Mouse (Mus musculus): Measurements from ENCODE around the gene Tekt3.

Gene Tekt3

DNA sequence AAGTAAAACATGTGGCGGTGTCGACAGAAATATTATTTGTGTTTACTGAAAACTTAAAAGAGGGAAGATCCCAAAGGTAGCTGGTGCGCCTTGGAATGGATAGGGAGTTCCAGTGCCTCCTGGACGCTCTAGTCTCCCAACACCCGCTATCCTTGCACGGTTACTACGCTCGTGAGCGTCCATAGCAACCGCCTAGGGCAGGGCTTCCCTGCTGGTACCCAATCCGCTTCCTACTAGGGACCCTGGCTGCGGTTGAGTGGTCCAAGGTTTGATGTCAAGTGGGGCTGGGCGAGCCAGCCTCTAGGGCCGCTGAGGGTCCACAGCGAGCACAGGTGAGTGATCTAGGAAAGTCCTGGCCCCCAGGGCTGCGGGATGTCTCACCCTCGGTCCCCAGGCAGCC, at the start of gene Tekt3:
TSS of gene Tekt3 (plus strand) at position 209 of the 400 bp plus-strand sequence.
- in situ Hi-C loops (cut with MboI, MseI): no loop called here

DNA sequence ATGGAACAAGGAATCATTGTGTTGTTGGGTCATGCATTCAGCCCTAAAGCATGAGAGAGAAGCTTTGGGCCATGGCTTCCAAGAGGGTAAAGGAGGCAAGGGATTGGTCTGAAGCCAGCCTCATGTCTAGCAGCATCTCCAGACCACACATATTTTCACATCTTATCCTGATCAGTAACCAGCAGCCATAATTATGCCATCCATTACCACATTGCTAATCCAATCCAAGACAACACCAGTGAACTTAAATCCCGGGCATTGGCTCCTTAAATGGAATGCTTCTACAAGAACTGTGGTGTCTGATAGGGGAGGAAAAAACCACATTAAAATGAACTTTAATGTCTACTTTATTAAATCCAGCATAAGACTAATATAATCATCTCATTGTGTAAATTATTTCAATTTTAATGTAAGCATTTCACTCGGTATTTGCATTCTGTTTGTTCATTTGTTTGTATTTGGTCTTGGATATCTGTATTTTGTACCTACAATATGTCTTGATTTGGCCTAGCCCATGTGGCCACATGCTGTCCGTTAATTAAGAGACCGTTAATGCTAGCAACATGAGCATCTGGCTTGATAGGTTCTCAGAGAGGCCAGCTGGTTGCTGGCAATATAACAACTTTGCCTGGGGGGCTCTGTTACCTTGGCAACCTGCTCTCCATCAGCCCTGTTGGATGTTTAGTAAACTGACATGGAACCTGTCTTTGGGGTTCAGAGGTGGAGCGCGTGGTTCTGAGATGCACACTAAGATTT, 43.9 kb upstream of the Tekt3 start:
- in situ Hi-C loops (cut with MboI, MseI): no loop called here

DNA sequence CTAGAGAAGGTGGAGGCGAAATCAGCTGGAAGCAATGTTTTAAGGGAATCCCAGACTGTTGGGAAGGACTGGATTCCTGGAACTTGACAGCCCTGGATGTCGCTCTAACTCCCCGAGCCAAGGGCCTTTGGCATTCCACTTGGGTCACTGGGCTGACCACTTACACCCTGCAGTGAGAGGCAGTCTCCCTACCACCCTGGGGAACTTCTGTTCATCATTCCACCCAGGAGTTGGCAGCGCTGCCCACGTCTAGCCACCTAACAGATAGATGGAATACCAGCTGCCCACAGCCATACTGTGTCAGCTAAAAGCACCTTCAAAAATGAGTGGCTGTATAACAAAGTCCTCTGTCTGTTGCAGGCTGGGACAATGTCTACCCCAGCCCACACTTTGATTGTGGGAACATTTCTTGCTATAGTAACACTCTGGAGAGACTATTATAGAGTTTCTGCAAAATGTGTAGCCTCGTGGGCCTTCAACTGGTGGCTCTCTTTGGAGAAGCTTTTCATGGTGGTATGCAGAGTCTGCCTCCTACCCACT, 43.3 kb upstream of the Tekt3 start:
- in situ Hi-C loops (cut with MboI, MseI): no loop called here

DNA sequence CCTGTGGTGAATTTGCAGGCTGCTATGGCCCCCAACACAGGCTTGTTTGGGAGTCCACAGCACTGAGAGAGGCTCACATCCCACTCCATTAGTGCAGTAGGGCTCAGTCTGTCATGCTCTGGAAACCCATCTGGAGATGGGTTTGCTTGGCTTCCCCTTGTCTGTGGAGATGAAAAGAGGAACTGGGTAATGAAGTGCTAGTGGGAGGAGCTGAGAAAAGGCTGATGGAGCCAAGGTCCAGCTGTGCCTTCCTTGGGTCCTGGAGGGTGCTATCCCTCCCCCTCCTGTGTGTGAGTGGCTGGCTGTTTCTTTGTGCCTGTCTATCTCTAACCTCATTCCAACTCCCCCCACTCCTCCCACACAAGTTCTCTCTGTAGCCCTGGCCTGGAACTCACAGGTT, 40.8 kb upstream of the Tekt3 start:
- in situ Hi-C loops (cut with MboI, MseI): no loop called here

DNA sequence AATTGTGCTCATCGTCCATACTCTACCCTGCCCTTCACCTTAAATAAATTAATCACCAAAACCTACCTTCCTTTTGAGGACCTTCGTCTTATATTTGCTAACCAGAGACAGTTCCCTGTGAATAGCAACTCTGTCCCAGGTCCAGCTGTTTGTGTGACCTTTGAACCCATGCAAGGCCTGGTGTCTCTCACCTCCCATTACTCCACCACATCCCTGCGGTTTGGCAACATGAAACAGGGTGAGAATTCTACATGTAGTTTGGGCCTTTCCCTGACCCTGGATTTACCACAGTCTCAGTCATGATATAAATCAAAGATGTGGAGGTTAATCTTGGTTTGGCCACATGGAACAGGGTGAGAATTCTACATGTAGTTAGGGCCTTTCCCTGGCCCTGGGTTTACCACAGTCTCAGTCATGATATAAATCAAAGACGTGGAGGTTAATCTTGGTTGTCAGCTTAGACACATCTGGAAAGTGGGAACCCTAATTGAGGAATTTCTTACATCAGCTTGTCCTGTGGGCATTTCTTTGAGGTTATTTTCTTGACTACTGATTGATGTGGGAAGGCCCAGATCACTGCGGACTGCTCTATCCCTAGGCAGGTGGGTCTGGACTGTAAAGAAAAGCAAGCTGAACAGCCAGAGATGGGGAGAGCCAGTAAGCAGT, 40.2 kb upstream of the Tekt3 start:
- in situ Hi-C loops (cut with MboI, MseI): no loop called here

DNA sequence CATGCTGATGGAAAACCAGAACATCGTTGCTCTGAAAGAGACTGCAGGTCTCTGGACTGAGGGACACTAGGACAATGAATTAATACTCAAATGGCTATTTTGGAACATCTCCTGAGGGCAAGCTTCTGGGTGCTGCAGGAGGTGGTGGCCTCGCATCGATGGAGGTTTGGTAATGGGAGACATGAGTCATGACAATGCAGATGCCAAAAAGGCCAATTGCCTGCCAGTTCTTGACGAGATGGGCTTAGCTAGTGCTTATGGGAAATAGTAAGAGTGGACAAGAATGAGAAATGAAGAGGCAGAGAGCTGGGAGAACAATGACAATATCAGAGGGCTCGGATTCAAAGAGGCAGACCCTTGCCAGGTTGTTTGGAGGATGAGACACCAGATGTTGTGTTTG, 38.0 kb upstream of the Tekt3 start:
- in situ Hi-C loops (cut with MboI, MseI): no loop called here

DNA sequence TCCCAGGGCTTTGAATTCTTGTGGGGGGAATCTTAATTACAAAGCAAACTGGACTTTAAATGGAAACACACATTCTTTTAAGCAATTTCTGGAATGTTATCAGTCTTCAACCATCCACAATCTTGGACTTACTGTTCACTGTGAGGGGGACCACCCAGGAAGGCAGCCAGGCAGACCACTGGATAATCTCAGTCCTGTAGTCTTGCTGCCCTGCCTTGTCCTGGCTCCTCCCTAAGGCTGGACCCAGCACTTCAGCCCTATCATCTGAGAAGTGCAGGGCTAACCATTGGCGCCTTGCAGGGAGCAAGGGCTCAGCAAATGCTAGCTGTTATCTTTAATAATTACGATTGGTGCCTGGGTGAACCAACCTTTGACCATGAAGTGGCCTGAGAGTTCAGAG, 37.3 kb upstream of the Tekt3 start:
- in situ Hi-C loops (cut with MboI, MseI): no loop called here

DNA sequence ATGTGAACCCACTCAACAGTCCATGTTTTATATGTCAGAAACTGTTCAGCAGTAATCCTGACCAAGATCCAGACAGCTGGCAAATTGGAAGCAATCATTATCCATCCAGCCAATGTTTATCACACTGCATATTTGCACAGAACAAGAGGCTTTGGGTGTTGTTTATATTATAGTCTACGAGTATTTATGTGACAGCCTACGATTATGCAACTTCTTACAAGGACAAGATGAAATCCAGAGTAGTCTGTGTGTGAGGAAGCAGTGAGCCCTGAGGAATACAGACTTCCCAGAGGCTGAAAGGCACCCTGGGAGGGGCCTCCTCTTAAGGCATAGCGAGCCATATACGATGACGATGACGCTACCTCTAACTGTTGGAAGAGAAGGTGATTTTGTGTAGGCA, 36.0 kb upstream of the Tekt3 start:
- in situ Hi-C loops (cut with MboI, MseI): no loop called here

DNA sequence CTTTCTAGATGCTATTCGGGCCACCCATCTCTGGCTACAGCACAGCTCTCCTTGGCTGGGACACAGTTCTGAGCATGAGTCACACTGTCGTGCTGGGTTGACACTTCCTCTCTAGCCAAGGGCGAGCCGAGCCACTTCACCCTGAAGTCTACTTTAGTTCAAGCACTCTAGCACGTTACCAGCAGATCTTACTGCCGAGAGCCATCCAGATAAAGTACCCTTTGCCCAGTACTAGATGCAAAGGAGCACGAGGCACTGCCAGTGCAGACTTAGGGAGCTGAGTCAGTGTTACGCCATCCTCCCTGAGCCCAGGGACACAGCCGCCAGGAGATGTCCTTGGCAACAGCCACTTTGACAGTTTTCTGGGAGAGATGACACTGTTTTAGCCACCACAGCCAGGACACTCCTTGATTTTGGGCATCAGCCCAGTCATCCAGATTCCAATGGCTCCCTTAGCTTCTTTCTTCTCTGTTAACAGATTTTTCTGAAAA, 34.8 kb upstream of the Tekt3 start:
- in situ Hi-C loops (cut with MboI, MseI): no loop called here

DNA sequence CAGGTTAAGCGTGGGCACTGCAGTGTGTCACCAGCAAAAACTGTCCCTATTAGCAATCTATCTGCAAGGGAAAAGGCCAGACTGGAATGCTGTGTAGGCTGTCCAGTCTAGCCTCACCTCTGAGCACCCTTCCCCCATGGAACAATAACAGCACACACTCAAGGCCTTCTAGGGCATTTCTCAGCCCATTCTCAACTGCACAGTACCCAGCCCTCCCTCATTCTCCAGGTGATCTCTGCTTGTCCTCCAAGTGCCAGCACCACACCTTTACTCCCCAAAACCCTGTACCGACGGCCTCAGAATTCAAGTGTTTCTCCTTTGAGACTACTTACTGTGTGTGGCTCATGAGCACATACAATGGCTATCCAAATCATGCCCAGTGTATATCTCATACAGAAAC, 33.3 kb upstream of the Tekt3 start:
- in situ Hi-C loops (cut with MboI, MseI): no loop called here

DNA sequence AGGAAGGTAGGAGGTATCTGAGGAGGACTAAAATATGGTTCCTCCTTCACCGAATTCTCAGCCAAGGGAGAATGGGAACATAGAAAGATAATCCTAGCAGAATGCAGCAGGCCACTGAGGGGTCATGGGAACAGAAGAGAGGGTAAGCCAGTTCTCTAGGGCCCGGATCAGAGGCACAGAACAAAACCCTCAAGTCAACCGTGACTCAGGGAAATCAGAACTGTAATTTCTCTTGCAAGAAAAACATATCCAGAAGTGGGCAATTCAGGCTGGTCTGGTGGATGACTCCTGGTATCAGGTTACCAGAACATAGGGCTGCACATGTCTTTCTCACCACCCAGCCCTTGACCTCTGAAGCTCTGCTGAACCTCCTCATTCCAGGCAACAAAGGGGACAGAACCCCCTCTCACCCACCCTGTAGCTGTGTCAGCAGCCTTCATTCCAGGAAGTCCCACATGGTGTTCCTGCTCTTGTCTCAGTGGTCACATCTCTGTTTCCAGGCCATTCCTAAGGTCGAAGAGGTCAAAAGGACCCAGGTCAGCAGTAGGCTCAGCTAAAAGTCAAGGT, 32.2 kb upstream of the Tekt3 start:
- in situ Hi-C loops (cut with MboI, MseI): no loop called here

DNA sequence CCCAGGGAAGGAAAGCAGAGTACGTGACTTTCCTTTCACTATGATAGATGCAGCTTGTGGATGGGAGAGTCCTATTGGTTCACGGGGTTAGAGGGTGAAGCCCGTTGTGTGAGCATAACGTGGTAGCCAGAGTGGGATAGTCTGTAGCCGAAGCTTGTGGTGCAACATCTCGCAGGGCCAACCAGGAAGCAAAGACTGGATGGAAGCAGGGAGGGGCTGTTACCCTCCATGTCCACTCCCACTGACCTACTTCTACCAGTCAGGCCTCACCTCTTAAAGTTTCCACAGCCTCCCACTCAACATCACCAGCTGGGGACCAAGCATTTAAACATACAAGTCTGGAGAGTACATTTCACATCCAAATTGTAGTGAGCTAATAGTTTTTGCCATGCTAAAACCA, 31.7 kb upstream of the Tekt3 start:
- in situ Hi-C loops (cut with MboI, MseI): no loop called here

DNA sequence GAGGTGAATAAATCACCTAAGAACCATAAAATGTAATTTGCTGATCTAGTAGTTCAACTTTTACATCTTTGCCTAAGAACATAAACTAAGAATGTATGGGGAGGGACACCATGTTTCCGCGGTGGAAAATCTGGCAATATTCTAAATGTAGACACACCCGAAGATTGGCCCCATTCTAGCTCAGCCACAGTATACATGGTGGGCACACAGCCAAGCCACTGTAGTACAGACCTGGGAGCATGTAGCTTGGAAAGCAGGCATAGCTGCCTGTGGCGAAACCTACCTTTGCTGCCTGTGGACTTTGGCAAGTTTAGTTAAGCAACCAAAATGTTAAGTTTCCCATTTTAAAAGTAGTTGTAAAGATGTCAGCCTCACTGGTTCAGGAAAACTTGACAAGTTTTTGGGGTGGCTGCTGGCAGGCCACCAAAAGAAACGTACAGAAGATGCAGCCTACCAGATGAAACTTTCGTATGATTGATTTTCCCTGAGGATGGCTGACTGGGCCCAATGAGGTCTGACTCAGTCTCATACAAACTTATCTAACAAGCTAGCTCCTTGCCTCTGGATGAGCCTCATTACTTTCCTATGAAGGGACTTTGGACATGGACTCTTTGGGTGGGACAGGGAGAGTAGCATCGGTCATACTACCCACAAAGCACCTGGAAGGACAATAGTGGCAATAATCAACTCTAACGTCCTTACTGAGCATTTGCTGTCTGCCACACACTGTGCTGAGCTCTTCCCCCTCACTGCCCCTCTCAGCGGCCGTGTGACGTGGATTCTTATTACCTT, 25.8 kb upstream of the Tekt3 start:
- in situ Hi-C loops (cut with MboI, MseI): no loop called here

DNA sequence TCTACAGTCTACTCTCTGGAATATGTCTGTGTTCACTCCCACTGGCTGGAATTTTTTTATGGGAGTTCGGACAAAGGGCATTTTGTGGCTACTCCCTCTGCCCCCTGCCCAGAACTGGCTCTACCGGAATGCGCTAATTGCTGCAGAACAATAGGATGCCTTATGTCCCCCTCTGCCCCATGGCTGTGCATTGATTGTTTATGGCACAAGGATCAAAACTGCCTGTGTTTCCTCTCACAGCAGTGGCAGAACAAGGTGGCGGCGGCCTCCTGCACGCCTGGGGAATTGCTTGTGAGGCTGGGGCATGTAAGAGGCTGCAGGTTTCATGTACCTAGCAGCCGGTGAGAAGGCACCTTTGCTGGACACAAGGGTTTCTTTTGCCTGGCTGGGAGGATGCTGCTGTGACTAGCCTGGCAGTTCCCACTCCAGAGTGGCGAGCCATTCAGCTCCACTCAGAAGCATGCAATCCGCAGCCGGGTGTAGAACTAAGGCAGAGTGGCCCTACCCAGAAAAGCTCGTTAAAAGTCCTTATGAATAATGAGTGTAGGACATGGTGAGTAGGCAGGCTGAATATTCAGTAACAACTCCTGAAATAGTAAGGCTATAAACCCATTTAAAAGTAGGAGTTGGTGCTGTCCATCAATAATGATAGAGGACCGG, 21.3 kb upstream of the Tekt3 start:
- in situ Hi-C loops (cut with MboI, MseI): no loop called here

DNA sequence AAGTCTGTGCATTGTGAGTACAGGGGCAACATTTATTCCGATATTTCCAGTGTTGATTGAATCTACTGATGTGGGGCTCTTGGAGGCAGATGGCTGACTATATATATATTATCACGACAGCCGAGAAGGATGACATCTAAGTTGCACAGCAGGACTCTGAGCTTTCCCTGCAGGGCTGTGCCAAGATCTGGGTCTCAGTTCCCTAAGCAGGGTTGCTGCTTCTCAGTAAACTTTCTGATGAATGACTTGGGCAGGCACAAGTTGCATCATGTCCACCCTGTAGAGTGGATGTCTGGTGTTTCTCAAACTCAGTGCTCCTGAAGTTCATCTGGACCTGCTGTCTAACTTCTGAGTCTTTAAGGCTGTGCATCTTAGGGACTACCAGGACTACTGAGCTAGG, 15.7 kb upstream of the Tekt3 start:
- in situ Hi-C loops (cut with MboI, MseI): no loop called here

DNA sequence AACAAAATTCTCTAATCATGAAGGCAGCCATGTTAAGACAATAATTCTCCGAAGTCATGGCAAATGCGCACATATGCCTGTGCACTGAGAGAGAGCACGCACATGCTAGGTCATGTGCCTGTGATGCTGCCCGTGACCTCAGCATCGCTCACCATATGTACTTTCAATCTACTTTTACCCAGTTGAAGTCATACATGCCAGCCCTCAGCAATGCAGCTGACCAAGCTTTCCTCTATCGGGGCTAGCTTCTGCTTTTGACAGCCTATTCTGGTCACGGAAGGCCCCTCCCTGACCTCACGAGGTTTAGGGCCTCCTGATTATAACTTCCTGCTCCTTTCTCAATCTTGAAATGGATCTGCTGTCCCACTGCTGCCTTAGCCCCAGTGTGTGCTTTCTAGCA, 15.1 kb upstream of the Tekt3 start:
- in situ Hi-C loops (cut with MboI, MseI): no loop called here

DNA sequence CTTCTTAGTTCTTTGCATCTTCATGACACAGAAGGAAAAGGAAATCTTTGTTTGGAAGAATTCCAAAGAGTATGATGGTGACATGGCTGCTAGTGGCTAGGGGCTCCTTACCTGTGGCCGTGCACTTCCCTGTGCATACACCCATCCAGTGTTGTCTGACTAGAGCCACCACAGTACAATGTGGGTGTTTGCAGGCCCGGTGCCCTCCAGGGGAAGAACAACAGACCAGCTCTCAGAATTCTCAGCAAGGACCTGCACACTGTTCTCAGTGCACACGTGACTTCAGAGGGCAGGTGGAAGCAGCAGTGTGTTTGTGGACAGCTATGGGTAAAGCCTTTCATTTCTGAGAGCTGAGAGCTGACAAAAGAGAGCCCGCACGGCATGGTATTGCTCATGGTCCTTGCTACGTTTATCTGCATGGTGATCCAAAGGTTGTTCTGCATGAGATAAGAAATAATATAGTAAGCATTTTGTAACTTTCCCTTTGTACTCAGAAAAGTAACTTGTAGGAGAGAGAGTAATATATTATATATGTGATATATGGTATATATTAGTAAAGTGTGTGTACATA, 11.0 kb upstream of the Tekt3 start:
- in situ Hi-C loops (cut with MboI, MseI): loop anchor here (10.0 kb wide), 1 partner anchor 536 kb away; no protein-coding TSS in a partner anchor

DNA sequence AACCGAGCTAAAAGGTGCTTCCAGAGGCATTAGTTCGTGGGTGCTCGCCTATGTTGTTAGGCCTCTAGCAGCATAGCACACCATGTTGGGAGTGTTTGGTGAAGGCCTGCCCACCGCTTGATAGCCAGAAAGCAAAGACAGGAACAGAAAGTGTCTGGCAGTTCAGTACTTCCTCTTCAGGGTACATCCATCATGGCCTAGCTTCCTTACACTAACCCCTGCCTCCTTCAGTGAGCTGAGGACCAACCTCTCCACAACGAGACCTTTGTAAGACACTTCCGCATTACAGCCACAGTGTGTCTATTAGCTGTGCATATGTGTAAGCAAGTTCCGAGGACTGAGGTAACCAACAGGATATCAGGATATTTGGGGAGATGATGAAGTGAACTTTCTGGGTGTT, 10.4 kb upstream of the Tekt3 start:
- in situ Hi-C loops (cut with MboI, MseI): loop anchor here (10.0 kb wide), 1 partner anchor 536 kb away; no protein-coding TSS in a partner anchor

DNA sequence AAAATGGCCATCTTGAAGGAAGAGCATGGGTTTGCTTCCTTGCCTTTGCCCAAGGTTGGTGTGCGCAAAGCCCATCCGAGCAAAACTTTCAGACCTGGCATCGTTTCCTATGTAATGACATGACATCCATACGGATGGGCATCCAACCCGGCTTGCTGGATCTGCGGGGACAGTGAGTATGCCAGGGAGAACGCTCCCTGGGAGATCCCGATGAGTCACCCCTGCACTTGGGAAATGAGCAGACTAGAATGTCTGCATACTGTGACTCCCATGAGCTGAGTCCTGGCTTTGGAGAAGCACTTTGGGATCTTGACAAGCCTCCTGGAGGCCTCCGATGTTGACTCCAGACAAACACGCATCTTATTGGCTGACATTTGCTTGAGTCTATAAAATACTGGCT, 9.5 kb upstream of the Tekt3 start:
- in situ Hi-C loops (cut with MboI, MseI): loop anchor here (10.0 kb wide), 1 partner anchor 537 kb away; no protein-coding TSS in a partner anchor

DNA sequence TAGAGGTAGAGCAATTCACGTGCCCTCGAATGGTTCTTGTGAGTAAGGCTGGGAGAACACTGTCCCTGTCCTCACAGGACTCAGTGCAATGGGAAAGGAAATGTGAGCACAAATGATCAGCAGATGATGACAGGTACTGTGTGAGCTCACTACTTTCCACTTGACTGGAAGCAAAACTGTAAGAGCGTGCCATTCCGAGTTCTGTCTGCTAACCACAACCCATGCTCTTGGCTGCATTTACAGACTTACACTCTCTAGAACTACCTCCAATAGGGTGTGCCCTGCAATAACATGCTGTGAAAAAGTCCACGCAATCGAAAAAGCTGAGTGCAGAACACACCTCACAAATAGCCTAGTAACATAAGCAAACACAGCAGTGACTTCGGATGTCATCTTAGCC, 5.9 kb upstream of the Tekt3 start:
- in situ Hi-C loops (cut with MboI, MseI): loop anchor here (10.0 kb wide), 1 partner anchor 541 kb away; no protein-coding TSS in a partner anchor

Data from regulatory T cell (primary cell).